Comparison of ENCODE assay signal across 8 mouse cellular contexts in genomic region chr10:59952781-59953563, GRCm38 (mm10). TPM values are rescaled to one million over a fixed set of nuclear protein-coding genes. Genes with fewer than 3 reads are reported as not detected.
DNase-seq lines count a peak whose midpoint lies in the region; ATAC-seq and TF ChIP-seq lines count a peak whose summit lies in the region.

No protein-coding gene starts in this region.

- TF ChIP-seq CTCF in lung, embryonic 14.5 days (IDR thresholded peaks at IDR 0.05; ENCODE audit: low read depth) = no peak

- H3K36me3 ChIP-seq in lung, embryonic 14.5 days (ENCODE audit: insufficient read depth) = peaks cover 13% of the 10 kb centered on the region; the same call in 1 of the 2 replicates
- peaks cover 3% of the 10 kb centered on the region; the same call in 1 of the 2 replicates for H3K36me3 ChIP-seq in heart, embryonic 12.5 days
- no peaks in the 10 kb centered on the region for H3K36me3 ChIP-seq in limb, embryonic 11.5 days (ENCODE audit: control insufficient read depth, insufficient read depth, low read length)
- no peaks in the 10 kb centered on the region for H3K36me3 ChIP-seq in neural tube, embryonic 13.5 days

- H3K4me2 ChIP-seq in lung, embryonic 14.5 days = peak overlapping the region; percentile 96
- H3K4me2 ChIP-seq in heart, embryonic 12.5 days = peak overlapping the region; percentile 88
- peak overlapping the region; percentile 89 for H3K4me2 ChIP-seq in limb, embryonic 11.5 days (ENCODE audit: low read depth, severe bottlenecking)
- peak overlapping the region; percentile 98 for H3K4me2 ChIP-seq in neural tube, embryonic 13.5 days

- peaks cover 16% of the 10 kb centered on the region for H3K4me1 ChIP-seq in lung, embryonic 14.5 days (ENCODE audit: insufficient read depth)
- H3K4me1 ChIP-seq in heart, embryonic 12.5 days (replicated peaks) = peaks cover 46% of the 10 kb centered on the region
- peaks cover 31% of the 10 kb centered on the region for H3K4me1 ChIP-seq in limb, embryonic 11.5 days (ENCODE audit: control insufficient read depth, insufficient read depth, low read length)
- H3K4me1 ChIP-seq in neural tube, embryonic 13.5 days (replicated peaks) = peaks cover 58% of the 10 kb centered on the region

- DNase-seq in lung, embryonic 14.5 days = no peak
- no peak for DNase-seq in lung, adult 18-20 months
- DNase-seq in cerebellum, adult 8-10 months = peak; percentile 56
- peak; percentile 49 for DNase-seq in limb, embryonic 11.5 days (ENCODE audit: low spot score)
- no peak for DNase-seq in Muller cell, postnatal 12 days (ENCODE audit: inconsistent ontology term)
- DNase-seq in spleen, postnatal 4 days (ENCODE audit: low spot score in 2 of 2) = no peak

- ATAC-seq in lung, embryonic 14.5 days (ENCODE audit: insufficient read depth) = no peak
- ATAC-seq in heart, embryonic 12.5 days (ENCODE audit: insufficient number of reproducible peaks, low FRiP score) = no peak
- ATAC-seq in limb, embryonic 11.5 days (ENCODE audit: insufficient number of reproducible peaks, low FRiP score, low TSS enrichment, low read depth) = no peak
- no peak for ATAC-seq in neural tube, embryonic 13.5 days (ENCODE audit: low read depth)

- peak overlapping the region; percentile 72 for H3K9ac ChIP-seq in lung, embryonic 14.5 days
- peak overlapping the region; percentile 79 for H3K9ac ChIP-seq in heart, embryonic 12.5 days
- peak overlapping the region; percentile 70 for H3K9ac ChIP-seq in limb, embryonic 11.5 days (ENCODE audit: low read length)
- H3K9ac ChIP-seq in neural tube, embryonic 13.5 days = peak overlapping the region; percentile 83

- H3K27me3 ChIP-seq in lung, embryonic 14.5 days (ENCODE audit: insufficient read depth, low read length) = no peaks in the 10 kb centered on the region
- peaks cover 18% of the 10 kb centered on the region for H3K27me3 ChIP-seq in heart, embryonic 12.5 days (replicated peaks)
- H3K27me3 ChIP-seq in limb, embryonic 11.5 days (ENCODE audit: control insufficient read depth, insufficient read depth, low read length) = no peaks in the 10 kb centered on the region
- H3K27me3 ChIP-seq in neural tube, embryonic 13.5 days = no peaks in the 10 kb centered on the region

- peak overlapping the region; percentile 85 for H3K4me3 ChIP-seq in lung, embryonic 14.5 days (ENCODE audit: low read depth, low read length)
- H3K4me3 ChIP-seq in heart, embryonic 12.5 days = peak overlapping the region; percentile 70
- peak overlapping the region; percentile 99 for H3K4me3 ChIP-seq in limb, embryonic 11.5 days (ENCODE audit: low read depth, low read length)
- H3K4me3 ChIP-seq in neural tube, embryonic 13.5 days = peak overlapping the region; percentile 95

- 23% methylated on average over 16 of the region's 16 CpGs for WGBS in lung, embryonic 14.5 days
- WGBS in heart, embryonic 12.5 days = 23% methylated on average over 16 of the region's 16 CpGs
- 17% methylated on average over 16 of the region's 16 CpGs for WGBS in limb, embryonic 11.5 days
- WGBS in neural tube, embryonic 13.5 days = 22% methylated on average over 16 of the region's 16 CpGs

- H3K27ac ChIP-seq in lung, embryonic 14.5 days (ENCODE audit: low read depth) = peak overlapping the region; percentile 95
- H3K27ac ChIP-seq in heart, embryonic 12.5 days (ENCODE audit: poor library complexity, severe bottlenecking) = peak overlapping the region; percentile 90
- H3K27ac ChIP-seq in limb, embryonic 11.5 days (replicated peaks; ENCODE audit: low read depth, low read length) = peak overlapping the region; percentile 80; the same call in 1 of the 2 replicates
- H3K27ac ChIP-seq in neural tube, embryonic 13.5 days (replicated peaks) = peak overlapping the region; percentile 98

- no peaks in the 10 kb centered on the region for H3K9me3 ChIP-seq in lung, embryonic 14.5 days (ENCODE audit: low read depth, low read length)
- no peaks in the 10 kb centered on the region for H3K9me3 ChIP-seq in heart, embryonic 12.5 days (replicated peaks)
- no peaks in the 10 kb centered on the region for H3K9me3 ChIP-seq in limb, embryonic 11.5 days (ENCODE audit: control insufficient read depth, low read length)
- no peaks in the 10 kb centered on the region for H3K9me3 ChIP-seq in neural tube, embryonic 13.5 days

RNA-seq across cellular contexts. Expression of gene Ddit4, which starts 1.3 kb away (rescaled TPM):
- polyA plus RNA-seq in lung, embryonic 14.5 days (2014; fragmentation: Nextera tagmentation; extraction: Ambion mirVana) = 3.0 and 3.5 TPM in 2 replicates
- 23.9 and 25.7 TPM in 2 replicates for polyA plus RNA-seq in heart, embryonic 12.5 days (2016; fragmentation: Nextera tagmentation; extraction: Ambion mirVana)
- 6.8 and 10.2 TPM in 2 replicates for polyA plus RNA-seq in limb, embryonic 11.5 days (2014; fragmentation: Nextera tagmentation; extraction: Ambion mirVana)
- polyA plus RNA-seq in neural tube, embryonic 13.5 days (2015; fragmentation: Nextera tagmentation; extraction: Ambion mirVana) = 72.8 and 78.2 TPM in 2 replicates

RNA-seq across cellular contexts. Expression of gene Ascc1, which starts 49.6 kb away (rescaled TPM):
- 34.7 and 35.3 TPM in 2 replicates for polyA plus RNA-seq in lung, embryonic 14.5 days (2014; fragmentation: Nextera tagmentation; extraction: Ambion mirVana)
- polyA plus RNA-seq in heart, embryonic 12.5 days (2016; fragmentation: Nextera tagmentation; extraction: Ambion mirVana) = 33.2 and 33.8 TPM in 2 replicates
- 45.2 and 46.7 TPM in 2 replicates for polyA plus RNA-seq in limb, embryonic 11.5 days (2014; fragmentation: Nextera tagmentation; extraction: Ambion mirVana)
- polyA plus RNA-seq in neural tube, embryonic 13.5 days (2015; fragmentation: Nextera tagmentation; extraction: Ambion mirVana) = 41.7 and 44.5 TPM in 2 replicates

RNA-seq across cellular contexts. Expression of gene Anapc16, which starts 50.0 kb away (rescaled TPM):
- 108 and 109 TPM in 2 replicates for polyA plus RNA-seq in lung, embryonic 14.5 days (2014; fragmentation: Nextera tagmentation; extraction: Ambion mirVana)
- polyA plus RNA-seq in heart, embryonic 12.5 days (2016; fragmentation: Nextera tagmentation; extraction: Ambion mirVana) = 79.4 and 84.7 TPM in 2 replicates
- 111 and 112 TPM in 2 replicates for polyA plus RNA-seq in limb, embryonic 11.5 days (2014; fragmentation: Nextera tagmentation; extraction: Ambion mirVana)
- 98.1 and 118 TPM in 2 replicates for polyA plus RNA-seq in neural tube, embryonic 13.5 days (2015; fragmentation: Nextera tagmentation; extraction: Ambion mirVana)

Comparison
In these comparisons a context has a peak if more than half of its experiments do, and no peak if none do; other contexts are left out.
1. DNase-seq: peak in cerebellum, adult 8-10 months (single experiment) and limb, embryonic 11.5 days (single experiment); none in lung, embryonic 14.5 days (single experiment), lung, adult 18-20 months (0 of 2), Muller cell, postnatal 12 days (single experiment) and spleen, postnatal 4 days (0 of 2).
2. Peak in every context shown above with its lines, with median percentiles within 50 percentile points of each other: H3K27ac ChIP-seq, H3K4me2 ChIP-seq, H3K4me3 ChIP-seq and H3K9ac ChIP-seq.